Mouse (Mus musculus) stomach, embryonic 15.5 days (tissue): ENCODE measurements around the gene Sec11a. TPM values are rescaled to one million over a fixed set of nuclear protein-coding genes. Genes with fewer than 3 reads are reported as not detected.

Experiments used
- ATAC-seq: fragments of 200-750 bp; cut with Nextera tagmentation; 2 replicates; pipeline ENCODE4 v1.8.0; 2017; ENCODE audit warnings: low read depth, moderate number of reproducible peaks, moderate TSS enrichment; ENCODE audit not compliant: insufficient read depth, low FRiP score
- H3K27ac ChIP-seq: fragments of 300-500 bp; sonication (generic); 2 replicates; pipeline ENCODE4 v1.5.1; 2015; ENCODE audit warnings: mild to moderate bottlenecking, inconsistent platforms
- H3K27me3 ChIP-seq: fragments of 300-500 bp; sonication (generic); replicated peaks from 2 replicates; pipeline ENCODE4 v1.6.1; 2015; ENCODE audit warnings: inconsistent platforms
- H3K36me3 ChIP-seq: fragments of 300-500 bp; sonication (generic); 2 replicates; pipeline ENCODE4 v1.6.1; 2015; ENCODE audit warnings: inconsistent platforms
- H3K4me1 ChIP-seq: fragments of 300-500 bp; sonication (generic); 2 replicates; pipeline ENCODE4 v1.6.1; 2015; ENCODE audit warnings: inconsistent platforms
- H3K4me2 ChIP-seq: fragments of 300-500 bp; sonication (generic); 2 replicates; pipeline ENCODE4 v1.6.1; 2015; ENCODE audit warnings: mild to moderate bottlenecking, inconsistent platforms
- H3K4me3 ChIP-seq: fragments of 300-500 bp; sonication (generic); replicated peaks from 2 replicates; pipeline ENCODE4 v1.5.1; 2015; ENCODE audit warnings: inconsistent platforms
- H3K9ac ChIP-seq: fragments of 300-500 bp; sonication (generic); 2 replicates; pipeline ENCODE4 v1.6.1; 2015; ENCODE audit warnings: inconsistent platforms
- H3K9me3 ChIP-seq: fragments of 300-500 bp; sonication (generic); 2 replicates; pipeline ENCODE4 v1.6.1; 2016; ENCODE audit warnings: inconsistent platforms
- WGBS: fragments of 180-500 bp; shearing (Covaris S2); methylation state at CpG from one replicate; pipeline ENCODE4 v1.1.7; 2015; 5-methylcytosine and 5-hydroxymethylcytosine counted together
- polyA plus RNA-seq: library from polyadenylated mRNA; unstranded; fragments of >200 nt; fragmentation: Nextera tagmentation; extraction: Ambion mirVana; gene quantifications from 2 replicates; pipeline ENCODE4 v1.2.1, GENCODE M21; 2015

The Sec11a gene
- polyA plus RNA-seq, 1 experiment from 2014 or later = 258 TPM

DNA sequence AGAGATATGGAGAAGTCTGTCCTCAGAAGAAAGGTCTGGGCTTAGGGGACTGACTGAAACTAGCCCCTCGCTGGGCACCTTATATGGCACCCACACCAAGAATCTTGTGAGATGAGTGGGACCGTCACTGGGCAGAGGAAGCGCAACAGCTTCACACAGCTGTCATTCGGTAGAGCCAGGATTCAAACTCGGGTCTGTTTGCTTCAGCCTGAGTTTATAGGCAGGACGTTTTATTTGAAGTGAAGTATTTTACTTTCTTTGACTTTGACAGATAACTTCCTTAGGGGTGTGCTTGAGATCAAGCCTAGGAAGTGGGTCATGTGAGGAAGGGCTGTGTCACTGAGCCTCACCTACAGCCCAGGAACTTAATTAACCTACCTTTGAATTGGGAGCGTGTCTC lies 82.1 kb downstream of the Sec11a start:
- 79% methylated on average over 7 of the region's 7 CpGs for WGBS
- Histone ChIP-seq H3K9ac (no peak overlapping the region), H3K27ac (peak overlapping the region; percentile 73), H3K9me3 (no peaks in the 10 kb centered on the region), H3K4me2 (no peak overlapping the region), H3K27me3 (no peaks in the 10 kb centered on the region), H3K36me3 (peaks cover 22% of the 10 kb centered on the region; the same call in 1 of the 2 replicates), H3K4me1 (peaks cover 29% of the 10 kb centered on the region; the same call in 1 of the 2 replicates), H3K4me3 (no peak overlapping the region)
- ATAC-seq = no peak

DNA sequence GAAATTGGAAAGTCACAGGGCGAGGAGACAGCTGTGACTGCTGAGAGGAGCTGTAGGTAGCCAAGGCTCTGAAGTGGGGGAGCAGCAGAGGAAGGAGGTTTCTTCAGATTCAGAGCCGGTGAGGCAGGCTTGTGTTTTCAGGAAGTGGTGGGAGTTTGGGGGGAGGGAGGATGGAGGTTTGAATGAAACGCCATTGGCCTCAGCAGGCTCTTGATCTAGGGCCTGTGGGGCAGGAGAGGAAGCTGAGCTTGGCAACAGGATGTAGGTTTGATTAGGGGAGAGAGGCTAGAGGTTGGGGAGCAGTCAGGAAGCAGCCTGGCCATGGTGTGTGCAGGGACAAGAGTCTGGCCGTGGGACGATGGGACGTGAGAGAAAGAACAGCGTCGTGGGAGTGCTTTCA lies 82.7 kb downstream of the Sec11a start:
- Histone ChIP-seq H3K36me3 (peaks cover 17% of the 10 kb centered on the region; the same call in 1 of the 2 replicates), H3K9ac (no peak overlapping the region), H3K4me1 (peaks cover 30% of the 10 kb centered on the region; the same call in 1 of the 2 replicates), H3K9me3 (no peaks in the 10 kb centered on the region), H3K27ac (peak overlapping the region; percentile 49; the same call in 1 of the 2 replicates), H3K4me3 (no peak overlapping the region), H3K4me2 (no peak overlapping the region), H3K27me3 (no peaks in the 10 kb centered on the region)
- WGBS = 71% methylated on average over 8 of the region's 8 CpGs
- no peak for ATAC-seq

GRCm38 (mm10) chr7:80864151-80864550 lies 83.4 kb downstream of the Sec11a start:
- Histone ChIP-seq H3K4me3 (no peak overlapping the region), H3K36me3 (peaks cover 14% of the 10 kb centered on the region; the same call in 1 of the 2 replicates), H3K4me1 (peaks cover 31% of the 10 kb centered on the region; the same call in 1 of the 2 replicates), H3K27ac (no peak overlapping the region), H3K27me3 (no peaks in the 10 kb centered on the region), H3K4me2 (no peak overlapping the region), H3K9me3 (no peaks in the 10 kb centered on the region), H3K9ac (no peak overlapping the region)
- no peak for ATAC-seq
- 47% methylated on average over 1 of the region's 1 CpGs for WGBS

- WGBS = 81% methylated on average over 5 of the region's 5 CpGs
- Histone ChIP-seq H3K9me3 (no peaks in the 10 kb centered on the region), H3K36me3 (peaks cover 12% of the 10 kb centered on the region; the same call in 1 of the 2 replicates), H3K4me2 (no peak overlapping the region), H3K27me3 (no peaks in the 10 kb centered on the region), H3K4me1 (peaks cover 31% of the 10 kb centered on the region; the same call in 1 of the 2 replicates), H3K27ac (no peak overlapping the region), H3K4me3 (no peak overlapping the region), H3K9ac (no peak overlapping the region)
- no peak for ATAC-seq
Measured at GRCm38 (mm10) chr7:80863520-80863919, 84.1 kb downstream of the Sec11a start.

GRCm38 (mm10) chr7:80862475-80862874 lies 85.1 kb downstream of the Sec11a start:
- Histone ChIP-seq H3K27ac (no peak overlapping the region), H3K4me1 (peaks cover 31% of the 10 kb centered on the region; the same call in 1 of the 2 replicates), H3K27me3 (no peaks in the 10 kb centered on the region), H3K4me2 (no peak overlapping the region), H3K9ac (no peak overlapping the region), H3K36me3 (peaks cover 8% of the 10 kb centered on the region; the same call in 1 of the 2 replicates), H3K9me3 (no peaks in the 10 kb centered on the region), H3K4me3 (no peak overlapping the region)
- 85% methylated on average over 2 of the region's 2 CpGs for WGBS
- ATAC-seq = no peak

- H3K4me1 ChIP-seq = peaks cover 26% of the 10 kb centered on the region; the same call in 1 of the 2 replicates
- 0% methylated on average over 40 of the region's 40 CpGs for WGBS
- H3K27me3 ChIP-seq = no peaks in the 10 kb centered on the region
- ATAC-seq = peak; percentile 98
- no peaks in the 10 kb centered on the region for H3K9me3 ChIP-seq
- 0 out of 2 replicates have a peak, but pooled peaks cover 2% of the 10 kb centered on the region for H3K36me3 ChIP-seq
- H3K4me2 ChIP-seq = peak within 1 kb of the TSS; percentile 83
- peak within 1 kb of the TSS; percentile 99 for H3K4me3 ChIP-seq
- H3K9ac ChIP-seq = peak within 1 kb of the TSS; percentile 78
- H3K27ac ChIP-seq = peak within 1 kb of the TSS; percentile 83
Measured at GRCm38 (mm10) chr7:80860729-80861274, 86.8 kb downstream of the Sec11a start, which contains the start of gene Zscan2. TSS of gene Zscan2 (plus strand) at chr7:80860920.

DNA sequence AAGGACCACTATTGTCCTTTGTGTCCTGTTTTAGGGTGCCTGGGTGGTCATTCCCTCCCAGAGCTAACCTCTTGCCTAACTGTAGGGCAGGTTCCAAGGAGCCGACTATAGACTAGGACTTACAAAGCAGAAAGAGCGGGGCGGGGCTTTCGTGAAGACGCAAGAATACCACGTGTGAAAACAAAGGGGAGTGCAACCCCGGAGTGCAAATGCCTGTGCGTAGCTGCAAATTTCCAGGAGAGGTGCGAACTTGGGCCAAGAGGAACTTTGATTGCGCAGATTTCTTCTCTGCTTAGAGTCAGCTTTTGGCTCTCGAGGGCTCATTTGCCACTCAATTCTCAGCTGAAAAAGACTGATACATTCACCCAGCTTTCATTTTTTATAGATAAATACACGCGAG lies 87.4 kb downstream of the Sec11a start:
- under 1% methylated on average over 13 of the region's 13 CpGs for WGBS
- H3K27ac ChIP-seq = no peak overlapping the region
- ATAC-seq = peak; percentile 45; the same call in 1 of the 2 replicates

DNA sequence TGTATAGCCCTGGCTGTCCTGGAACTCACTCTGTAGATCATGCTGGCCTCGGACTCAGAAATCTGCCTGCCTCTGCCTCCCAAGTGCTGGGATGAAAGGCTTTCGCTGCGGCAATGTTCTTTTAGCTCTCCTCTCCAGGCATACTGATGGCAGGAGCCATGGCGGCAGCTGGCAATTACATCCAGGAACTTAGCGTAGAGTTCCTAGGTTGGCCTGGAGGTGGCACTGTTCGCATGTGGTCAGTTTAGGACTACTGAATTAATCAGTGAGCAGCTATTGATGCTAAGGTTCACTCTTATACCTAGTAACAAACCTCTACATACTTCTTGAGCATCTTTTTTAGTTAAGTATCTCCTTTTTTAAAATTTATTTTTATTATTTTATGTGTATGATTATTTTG lies 90.4 kb downstream of the Sec11a start:
- H3K27me3 ChIP-seq = no peaks in the 10 kb centered on the region
- H3K36me3 ChIP-seq = no peaks in the 10 kb centered on the region
- no peak overlapping the region for H3K4me2 ChIP-seq
- H3K4me3 ChIP-seq = no peak overlapping the region
- H3K27ac ChIP-seq = no peak overlapping the region
- H3K9ac ChIP-seq = no peak overlapping the region
- peaks cover 7% of the 10 kb centered on the region; the same call in 1 of the 2 replicates for H3K4me1 ChIP-seq
- no peak for ATAC-seq
- H3K9me3 ChIP-seq = no peaks in the 10 kb centered on the region
- WGBS = 23% methylated on average over 6 of the region's 6 CpGs

More for the DNA sequence above, 87.4 kb downstream of the Sec11a start:
- Histone ChIP-seq H3K4me3 (peak overlapping the region; percentile 99), H3K4me2 (peak overlapping the region; percentile 83), H3K27me3 (no peaks in the 10 kb centered on the region), H3K4me1 (peaks cover 26% of the 10 kb centered on the region; the same call in 1 of the 2 replicates), H3K9ac (0 out of 2 replicates have a peak overlapping the region, but pooled peaks have one; percentile 19), H3K9me3 (no peaks in the 10 kb centered on the region), H3K36me3 (no peaks in the 10 kb centered on the region)

DNA sequence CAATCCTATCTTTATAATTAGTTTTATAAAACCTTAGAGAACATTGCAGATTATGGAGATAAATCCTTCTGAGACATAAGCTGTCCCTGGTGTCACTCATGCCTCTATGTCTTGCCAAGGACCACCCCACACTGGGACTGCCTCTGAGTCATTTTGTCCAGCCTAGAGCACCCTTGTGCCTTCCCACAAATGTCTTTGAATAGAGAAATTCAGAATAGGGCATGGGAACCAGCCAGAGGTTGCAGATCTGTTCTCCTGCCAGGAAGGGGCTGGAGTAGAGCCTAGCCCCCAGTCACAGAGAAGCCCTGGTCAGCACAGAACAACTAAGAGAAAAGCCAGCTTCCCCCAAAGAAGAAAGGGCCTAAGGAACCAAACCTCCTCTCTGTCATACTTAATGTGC lies 92.3 kb downstream of the Sec11a start:
- Histone ChIP-seq H3K9ac (no peak overlapping the region), H3K36me3 (no peaks in the 10 kb centered on the region), H3K4me1 (0 out of 2 replicates have a peak, but pooled peaks cover 3% of the 10 kb centered on the region), H3K4me2 (no peak overlapping the region), H3K9me3 (no peaks in the 10 kb centered on the region), H3K27me3 (no peaks in the 10 kb centered on the region), H3K27ac (no peak overlapping the region), H3K4me3 (no peak overlapping the region)
- ATAC-seq = no peak

Other genes starting within 250 kb of the Sec11a start
- 84.2 TPM in 2 replicates for gene Iqgap1, start 121.8 kb downstream of the Sec11a start, polyA plus RNA-seq
- 1.6 and 2.1 TPM in 2 replicates for gene Zscan2, start 86.9 kb downstream of the Sec11a start, polyA plus RNA-seq
- 33.2 and 33.7 TPM in 2 replicates for gene Wdr73, start 46.5 kb downstream of the Sec11a start, polyA plus RNA-seq
- 5.1 TPM in 2 replicates for gene Nmb, start 42.7 kb downstream of the Sec11a start, polyA plus RNA-seq
- gene Zfp592, start 45.9 kb upstream of the Sec11a start, polyA plus RNA-seq = 9.9 and 13.9 TPM in 2 replicates
- 0.64 and 0.84 TPM in 2 replicates for gene Alpk3, start 109.8 kb upstream of the Sec11a start, polyA plus RNA-seq
- 0.71 and 1.5 TPM in 2 replicates for gene Slc28a1, start 167.0 kb upstream of the Sec11a start, polyA plus RNA-seq